Mouse (Mus musculus) stomach, postnatal 0 days (tissue): ENCODE data around the gene Afmid. TPM values are rescaled to one million over a fixed set of nuclear protein-coding genes. Genes with fewer than 3 reads are reported as not detected.

ENCODE experiments used
- ATAC-seq: fragments of 200-750 bp; cut with Nextera tagmentation; 2 replicates; pipeline ENCODE4 v1.8.0; 2017; ENCODE audit not compliant: low FRiP score, low TSS enrichment
- DNase-seq: peaks from one replicate; pipeline ENCODE4 v3.0.0-alpha.2; 2016; ENCODE audit warnings: low spot score
- H3K27ac ChIP-seq: fragments of 300-500 bp; sonication (generic); replicated peaks from 2 replicates; pipeline ENCODE4 v1.5.1; 2014; ENCODE audit warnings: mild to moderate bottlenecking, control low read depth
- H3K27me3 ChIP-seq: fragments of 300-500 bp; sonication (generic); 2 replicates; pipeline ENCODE4 v1.6.1; 2014; ENCODE audit warnings: low read length; ENCODE audit not compliant: control insufficient read depth, insufficient read depth
- H3K36me3 ChIP-seq: fragments of 300-500 bp; sonication (generic); 2 replicates; pipeline ENCODE4 v1.6.1; 2014; ENCODE audit warnings: low read length, mixed read lengths; ENCODE audit not compliant: control insufficient read depth, insufficient read depth
- H3K4me1 ChIP-seq: fragments of 300-500 bp; sonication (generic); replicated peaks from 2 replicates; pipeline ENCODE4 v1.6.1; 2014; ENCODE audit warnings: antibody characterized with exemption; ENCODE audit not compliant: control insufficient read depth, insufficient read depth
- H3K4me2 ChIP-seq: fragments of 300-500 bp; sonication (generic); replicated peaks from 2 replicates; pipeline ENCODE4 v1.6.1; 2014; ENCODE audit warnings: low read depth, mild to moderate bottlenecking, control low read depth, moderate library complexity
- H3K4me3 ChIP-seq: fragments of 300-500 bp; sonication (generic); 2 replicates; pipeline ENCODE4 v1.5.1; 2014; ENCODE audit warnings: low read depth, low read length, control low read depth
- H3K9ac ChIP-seq: fragments of 300-500 bp; sonication (generic); 2 replicates; pipeline ENCODE4 v1.6.1; 2014; ENCODE audit warnings: mild to moderate bottlenecking, low read length, control low read depth, mixed read lengths
- H3K9me3 ChIP-seq: fragments of 300-500 bp; sonication (generic); 2 replicates; pipeline ENCODE4 v1.6.1; 2016; ENCODE audit warnings: low read length; ENCODE audit not compliant: control insufficient read depth
- CTCF ChIP-seq: IDR thresholded peaks from 2 replicates; pipeline ENCODE4 v1.5.1; 2016; ENCODE audit warnings: antibody characterized with exemption, low read depth, mild to moderate bottlenecking, moderate library complexity
- EP300 ChIP-seq: optimal IDR thresholded peaks from 2 replicates; pipeline ENCODE3; 2016; ENCODE audit warnings: antibody characterized with exemption
- WGBS: fragments of 180-500 bp; shearing (Covaris S2); extraction: QIAGEN DNeasy Blood & Tissue Kit; methylation state at CpG from one replicate; pipeline ENCODE4 v1.1.7; 2014; 5-methylcytosine and 5-hydroxymethylcytosine counted together
- polyA plus RNA-seq: library from polyadenylated mRNA; unstranded; fragments of >200 nt; fragmentation: Nextera tagmentation; extraction: Ambion mirVana; gene quantifications from 2 replicates; pipeline ENCODE4 v1.2.1, GENCODE M21; 2015

The Afmid gene
- polyA plus RNA-seq, 1 experiment from 2014 or later, result 5.7 TPM

- Histone ChIP-seq H3K27ac (no peak overlapping the region), H3K36me3 (no peaks in the 10 kb centered on the region; the same call in 1 of the 2 replicates), H3K4me1 (no peaks in the 10 kb centered on the region), H3K9ac (no peak overlapping the region), H3K4me3 (no peak overlapping the region), H3K9me3 (no peaks in the 10 kb centered on the region), H3K4me2 (no peak overlapping the region), H3K27me3 (peaks cover 3% of the 10 kb centered on the region; the same call in 1 of the 2 replicates)
- no peak for DNase-seq
- ATAC-seq, result no peak
- 67% methylated on average over 3 of the region's 3 CpGs for WGBS
- no peak for TF ChIP-seq CTCF
- TF ChIP-seq EP300, result no peak
Measured at GRCm38 (mm10) chr11:117858392-117858791, 32.7 kb downstream of the Afmid start.

- no peak within 1 kb of the TSS for H3K4me2 ChIP-seq
- WGBS, result 6% methylated on average over 23 of the region's 23 CpGs
- no peaks in the 10 kb centered on the region; the same call in 1 of the 2 replicates for H3K36me3 ChIP-seq
- no peak within 1 kb of the TSS for H3K4me3 ChIP-seq
- no peak within 1 kb of the TSS for H3K9ac ChIP-seq
- H3K27ac ChIP-seq, result no peak within 1 kb of the TSS
- H3K27me3 ChIP-seq, result peaks cover 3% of the 10 kb centered on the region; the same call in 1 of the 2 replicates
- TF ChIP-seq EP300 (no peak), CTCF (no peak)
- no peaks in the 10 kb centered on the region for H3K4me1 ChIP-seq
- DNase-seq (no peak), ATAC-seq (no peak)
- H3K9me3 ChIP-seq, result no peaks in the 10 kb centered on the region
Measured at GRCm38 (mm10) chr11:117860601-117861000, 34.9 kb downstream of the Afmid start, which contains the start of gene Tmem235. Tmem235 (plus strand) TSS chr11:117860752.

DNA sequence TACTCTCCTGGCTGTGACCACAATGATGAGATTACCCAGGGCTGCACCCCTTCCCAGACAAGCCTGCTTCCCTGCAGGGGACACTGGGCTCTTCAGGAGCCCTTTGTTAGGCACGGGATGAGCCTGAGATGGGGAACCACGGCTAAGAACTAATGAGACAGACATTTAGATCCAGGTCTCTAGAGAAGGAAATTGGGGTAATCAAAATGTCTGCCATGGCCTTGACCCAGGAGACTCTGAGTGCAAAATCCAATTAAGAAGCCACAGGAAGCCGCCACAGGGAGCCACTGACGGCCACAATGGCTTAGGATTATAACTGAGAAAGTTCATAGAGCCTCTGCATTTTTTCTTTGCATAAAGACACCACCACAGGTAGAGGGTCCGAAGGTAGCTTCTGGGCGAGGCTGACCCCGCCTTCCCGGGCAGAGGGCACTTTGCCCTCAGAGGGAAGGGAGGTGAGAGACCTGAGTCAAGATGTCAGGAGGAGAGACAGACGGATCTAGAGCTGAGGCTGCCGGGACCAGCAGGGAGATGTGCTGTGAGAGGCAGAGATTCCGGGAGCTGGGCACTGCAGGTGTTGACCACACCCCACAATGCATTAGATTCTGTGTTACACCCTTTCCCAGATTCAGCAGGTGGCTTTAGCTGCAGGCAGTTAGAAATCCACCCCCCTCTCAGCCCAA is 37.6 kb downstream of the Afmid start:
- TF ChIP-seq CTCF (no peak), EP300 (no peak)
- Histone ChIP-seq H3K9ac (no peak overlapping the region), H3K27ac (no peak overlapping the region), H3K4me3 (no peak overlapping the region), H3K4me2 (no peak overlapping the region), H3K4me1 (0 out of 2 replicates have a peak, but pooled peaks cover 2% of the 10 kb centered on the region), H3K27me3 (peaks cover 3% of the 10 kb centered on the region; the same call in 1 of the 2 replicates), H3K9me3 (no peaks in the 10 kb centered on the region), H3K36me3 (no peaks in the 10 kb centered on the region)
- no peak for DNase-seq
- no peak for ATAC-seq
- WGBS, result 32% methylated on average over 11 of the region's 11 CpGs

- Histone ChIP-seq H3K4me1 (0 out of 2 replicates have a peak, but pooled peaks cover 2% of the 10 kb centered on the region), H3K27me3 (peaks cover 3% of the 10 kb centered on the region; the same call in 1 of the 2 replicates), H3K9me3 (no peaks in the 10 kb centered on the region), H3K4me3 (no peak overlapping the region), H3K36me3 (no peaks in the 10 kb centered on the region), H3K27ac (no peak overlapping the region), H3K9ac (no peak overlapping the region), H3K4me2 (no peak overlapping the region)
- 75% methylated on average over 2 of the region's 2 CpGs for WGBS
- ATAC-seq (no peak), DNase-seq (no peak)
- TF ChIP-seq CTCF, result no peak
- TF ChIP-seq EP300, result no peak
Measured at GRCm38 (mm10) chr11:117864805-117865204, 39.1 kb downstream of the Afmid start.

- Histone ChIP-seq H3K27ac (no peak overlapping the region), H3K4me1 (0 out of 2 replicates have a peak, but pooled peaks cover 2% of the 10 kb centered on the region), H3K9ac (no peak overlapping the region), H3K36me3 (no peaks in the 10 kb centered on the region), H3K4me3 (no peak overlapping the region), H3K9me3 (no peaks in the 10 kb centered on the region), H3K27me3 (peaks cover 2% of the 10 kb centered on the region; the same call in 1 of the 2 replicates), H3K4me2 (no peak overlapping the region)
- 47% methylated on average over 6 of the region's 6 CpGs for WGBS
- DNase-seq (no peak), ATAC-seq (no peak)
- TF ChIP-seq CTCF, result no peak
- TF ChIP-seq EP300, result no peak
Measured at GRCm38 (mm10) chr11:117865988-117866387, 40.3 kb downstream of the Afmid start.

GRCm38 (mm10) chr11:117870688-117871365 is 45.1 kb downstream of the Afmid start:
- no peak overlapping the region for H3K4me2 ChIP-seq
- H3K9me3 ChIP-seq, result no peaks in the 10 kb centered on the region
- no peak overlapping the region for H3K27ac ChIP-seq
- no peak overlapping the region for H3K4me3 ChIP-seq
- WGBS, result 39% methylated on average over 12 of the region's 12 CpGs
- TF ChIP-seq EP300, result no peak
- TF ChIP-seq CTCF, result peak; percentile 99
- no peaks in the 10 kb centered on the region for H3K36me3 ChIP-seq
- DNase-seq (peak; percentile 78), ATAC-seq (no peak; the same call in 1 of the 2 replicates)
- H3K9ac ChIP-seq, result no peak overlapping the region
- H3K4me1 ChIP-seq, result 0 out of 2 replicates have a peak, but pooled peaks cover 2% of the 10 kb centered on the region
- no peaks in the 10 kb centered on the region for H3K27me3 ChIP-seq
